26 mouse cellular contexts compared by ENCODE assay signal in genomic region chr10:128225538-128225937, GRCm38 (mm10). TPM values are rescaled to one million over a fixed set of nuclear protein-coding genes. Genes with fewer than 3 reads are reported as not detected.
DNase-seq lines count a peak whose midpoint lies in the region; ATAC-seq and TF ChIP-seq lines count a peak whose summit lies in the region.
"Had no signal": no experiment of that assay in that cellular context is flagged by ENCODE, and none has a peak within 500 bp of the region (broad histone marks: within the 10 kb centered on the region; RNA-seq: fewer than 3 reads in every experiment).

Mip (plus strand) TSS chr10:128225838.

- no peak for ATAC-seq in forebrain, embryonic 12.5 days (ENCODE audit: low FRiP score)
- ATAC-seq in forebrain, postnatal 0 days = no peak
- ATAC-seq in midbrain, embryonic 14.5 days (ENCODE audit: low FRiP score, low TSS enrichment) = no peak
- no peak for ATAC-seq in embryonic facial prominence, embryonic 13.5 days (ENCODE audit: insufficient number of reproducible peaks, insufficient read depth, low FRiP score, low TSS enrichment, low read depth)
- ATAC-seq in limb, embryonic 15.5 days (ENCODE audit: insufficient number of reproducible peaks, low FRiP score, low TSS enrichment, low read depth) = no peak
- ATAC-seq in erythroblast, adult 5-6 weeks (replicated peaks; ENCODE audit: low FRiP score, poor library complexity, severe bottlenecking) = no peak
- ATAC-seq: forebrain, embryonic 14.5 days had no signal

- H3K27ac ChIP-seq in forebrain, embryonic 12.5 days = 0 out of 2 replicates have a peak within 1 kb of the TSS, but pooled peaks have one; percentile 0
- H3K27ac ChIP-seq in forebrain, postnatal 0 days (ENCODE audit: low read depth, low read length) = no peak within 1 kb of the TSS
- H3K27ac ChIP-seq in midbrain, embryonic 10.5 days (replicated peaks) = peak within 1 kb of the TSS; percentile 57
- no peak within 1 kb of the TSS for H3K27ac ChIP-seq in midbrain, embryonic 14.5 days (replicated peaks; ENCODE audit: low read depth, low read length)
- H3K27ac ChIP-seq in embryonic facial prominence, embryonic 13.5 days = peak within 1 kb of the TSS; percentile 74
- H3K27ac ChIP-seq in limb, embryonic 15.5 days = peak within 1 kb of the TSS; percentile 57
- H3K27ac ChIP-seq: hindbrain, embryonic 13.5 days; left cerebral cortex, adult 2 months; neural tube, embryonic 13.5 days had no signal

- H3K4me2 ChIP-seq in forebrain, embryonic 12.5 days = no peak within 1 kb of the TSS
- H3K4me2 ChIP-seq in forebrain, postnatal 0 days (ENCODE audit: low read depth) = no peak within 1 kb of the TSS
- no peak within 1 kb of the TSS for H3K4me2 ChIP-seq in midbrain, embryonic 14.5 days (ENCODE audit: low read length)
- H3K4me2 ChIP-seq in embryonic facial prominence, embryonic 13.5 days = no peak within 1 kb of the TSS
- no peak within 1 kb of the TSS for H3K4me2 ChIP-seq in limb, embryonic 15.5 days
- H3K4me2 ChIP-seq: hindbrain, embryonic 13.5 days; neural tube, embryonic 13.5 days had no signal

- no peaks in the 10 kb centered on the region for H3K9me3 ChIP-seq in forebrain, embryonic 12.5 days
- no peaks in the 10 kb centered on the region for H3K9me3 ChIP-seq in forebrain, postnatal 0 days (ENCODE audit: low read length)
- no peaks in the 10 kb centered on the region for H3K9me3 ChIP-seq in midbrain, embryonic 10.5 days (replicated peaks)
- H3K9me3 ChIP-seq in midbrain, embryonic 14.5 days (ENCODE audit: control insufficient read depth, low read length) = no peaks in the 10 kb centered on the region
- no peaks in the 10 kb centered on the region for H3K9me3 ChIP-seq in embryonic facial prominence, embryonic 13.5 days
- H3K9me3 ChIP-seq in limb, embryonic 15.5 days = no peaks in the 10 kb centered on the region
- H3K9me3 ChIP-seq: hindbrain, embryonic 13.5 days; neural tube, embryonic 13.5 days had no signal

- H3K4me1 ChIP-seq in forebrain, embryonic 12.5 days = peaks cover 16% of the 10 kb centered on the region
- H3K4me1 ChIP-seq in forebrain, postnatal 0 days (ENCODE audit: insufficient read depth) = no peaks in the 10 kb centered on the region
- peaks cover 30% of the 10 kb centered on the region for H3K4me1 ChIP-seq in midbrain, embryonic 10.5 days
- no peaks in the 10 kb centered on the region for H3K4me1 ChIP-seq in midbrain, embryonic 14.5 days (ENCODE audit: control insufficient read depth, insufficient read depth, low read length)
- H3K4me1 ChIP-seq in embryonic facial prominence, embryonic 13.5 days = peaks cover 26% of the 10 kb centered on the region
- peaks cover 15% of the 10 kb centered on the region; the same call in 1 of the 2 replicates for H3K4me1 ChIP-seq in limb, embryonic 15.5 days
- H3K4me1 ChIP-seq: hindbrain, embryonic 13.5 days; neural tube, embryonic 13.5 days had no signal

- TF ChIP-seq CTCF in forebrain, postnatal 0 days (IDR thresholded peaks at IDR 0.05; ENCODE audit: low read depth) = no peak

- H3K27me3 ChIP-seq in forebrain, embryonic 12.5 days = peaks cover 6% of the 10 kb centered on the region
- no peaks in the 10 kb centered on the region for H3K27me3 ChIP-seq in forebrain, postnatal 0 days (ENCODE audit: insufficient read depth, low read length)
- H3K27me3 ChIP-seq in midbrain, embryonic 10.5 days (ENCODE audit: low read depth, poor library complexity, severe bottlenecking) = no peaks in the 10 kb centered on the region
- no peaks in the 10 kb centered on the region for H3K27me3 ChIP-seq in midbrain, embryonic 14.5 days (ENCODE audit: control insufficient read depth, insufficient read depth, low read length)
- H3K27me3 ChIP-seq in embryonic facial prominence, embryonic 13.5 days = no peaks in the 10 kb centered on the region
- no peaks in the 10 kb centered on the region for H3K27me3 ChIP-seq in limb, embryonic 15.5 days
- H3K27me3 ChIP-seq: hindbrain, embryonic 13.5 days; neural tube, embryonic 13.5 days had no signal

- H3K9ac ChIP-seq in forebrain, embryonic 12.5 days = no peak within 1 kb of the TSS; the same call in 1 of the 2 replicates
- no peak within 1 kb of the TSS for H3K9ac ChIP-seq in forebrain, postnatal 0 days
- no peak within 1 kb of the TSS; the same call in 1 of the 2 replicates for H3K9ac ChIP-seq in midbrain, embryonic 14.5 days (replicated peaks; ENCODE audit: low read length)
- peak within 1 kb of the TSS; percentile 36; the same call in 1 of the 2 replicates for H3K9ac ChIP-seq in embryonic facial prominence, embryonic 13.5 days
- no peak within 1 kb of the TSS for H3K9ac ChIP-seq in limb, embryonic 15.5 days
- H3K9ac ChIP-seq: hindbrain, embryonic 13.5 days; neural tube, embryonic 13.5 days had no signal

- no peak for DNase-seq in forebrain, postnatal 0 days
- no peak for DNase-seq in midbrain, embryonic 10.5 days (ENCODE audit: low spot score)
- DNase-seq in midbrain, embryonic 14.5 days = no peak
- no peak for DNase-seq in left cerebral cortex, adult 11 months (ENCODE audit: low spot score)
- DNase-seq: cerebellum, adult 2 months; cerebellum, postnatal 36 days; gastrocnemius, postnatal 36 days; kidney, adult 8-10 months; kidney, postnatal 14 days; left cerebral cortex, postnatal 4 days; lung, adult 18-20 months; lung, postnatal 36 days; spleen, adult 18-20 months had no signal

- H3K4me3 ChIP-seq in forebrain, embryonic 12.5 days (replicated peaks) = no peak within 1 kb of the TSS
- no peak within 1 kb of the TSS for H3K4me3 ChIP-seq in forebrain, postnatal 0 days (ENCODE audit: low read depth, low read length)
- no peak within 1 kb of the TSS for H3K4me3 ChIP-seq in midbrain, embryonic 10.5 days
- H3K4me3 ChIP-seq in midbrain, embryonic 14.5 days (replicated peaks; ENCODE audit: low read depth, low read length) = no peak within 1 kb of the TSS
- H3K4me3 ChIP-seq in embryonic facial prominence, embryonic 13.5 days = no peak within 1 kb of the TSS
- no peak within 1 kb of the TSS for H3K4me3 ChIP-seq in limb, embryonic 15.5 days
- H3K4me3 ChIP-seq: hindbrain, embryonic 13.5 days; left cerebral cortex, adult 2 months; neural tube, embryonic 13.5 days had no signal

- H3K36me3 ChIP-seq in forebrain, embryonic 12.5 days (replicated peaks) = no peaks in the 10 kb centered on the region
- H3K36me3 ChIP-seq in forebrain, postnatal 0 days (ENCODE audit: insufficient read depth) = no peaks in the 10 kb centered on the region
- no peaks in the 10 kb centered on the region for H3K36me3 ChIP-seq in midbrain, embryonic 10.5 days
- H3K36me3 ChIP-seq in midbrain, embryonic 14.5 days (ENCODE audit: control insufficient read depth, insufficient read depth, low read length) = no peaks in the 10 kb centered on the region
- H3K36me3 ChIP-seq in embryonic facial prominence, embryonic 13.5 days = no peaks in the 10 kb centered on the region
- H3K36me3 ChIP-seq in limb, embryonic 15.5 days = no peaks in the 10 kb centered on the region
- H3K36me3 ChIP-seq: hindbrain, embryonic 13.5 days; neural tube, embryonic 13.5 days had no signal

- 27% methylated on average over 4 of the region's 4 CpGs for WGBS in forebrain, embryonic 12.5 days
- WGBS in forebrain, postnatal 0 days = 19% methylated on average over 4 of the region's 4 CpGs
- WGBS in midbrain, embryonic 10.5 days = 30% methylated on average over 4 of the region's 4 CpGs
- WGBS in midbrain, embryonic 14.5 days = 31% methylated on average over 4 of the region's 4 CpGs
- WGBS in embryonic facial prominence, embryonic 13.5 days = 48% methylated on average over 4 of the region's 4 CpGs
- 50% methylated on average over 4 of the region's 4 CpGs for WGBS in limb, embryonic 15.5 days

RNA-seq across cellular contexts. Expression of gene Mip, which starts in this region (rescaled TPM):
- polyA plus RNA-seq in forebrain, embryonic 12.5 days (2016; fragmentation: Nextera tagmentation; extraction: Ambion mirVana) = 0.18 and 0.42 TPM in 2 replicates
- 0.05 TPM in 1 of 2 replicates, not detected in the other for total RNA-seq in forebrain, postnatal 0 days (2014; rRNA removed)
- not detected in 2 replicates for polyA plus RNA-seq in forebrain, postnatal 0 days (2015; fragmentation: Nextera tagmentation; extraction: Ambion mirVana)
- 0.21 TPM in 1 of 2 replicates, not detected in the other for polyA plus RNA-seq in midbrain, embryonic 10.5 days (2016; fragmentation: Nextera tagmentation; extraction: Ambion mirVana)
- 0.12 and 0.17 TPM in 2 replicates for polyA plus RNA-seq in midbrain, embryonic 14.5 days (2014; fragmentation: Nextera tagmentation; extraction: Ambion mirVana)
- polyA plus RNA-seq in embryonic facial prominence, embryonic 13.5 days (2015; fragmentation: Nextera tagmentation; extraction: Ambion mirVana) = 0.14 and 0.51 TPM in 2 replicates
- polyA plus RNA-seq in limb, embryonic 15.5 days (2015; fragmentation: Nextera tagmentation; extraction: Ambion mirVana) = 0.12 and 0.26 TPM in 2 replicates
- total RNA-seq in erythroblast, adult 5-6 weeks (2015; ENCODE audit: low replicate concordance) = not detected in 2 replicates
- total RNA-seq in erythroblast, adult 5-6 weeks (2017; ENCODE audit: low replicate concordance) = 0.84 and 0.85 TPM in 2 replicates
- total RNA-seq: adrenal gland, postnatal 4 days; gastrocnemius, postnatal 36 days; heart, adult 8-10 months; left cerebral cortex, adult 2 months; left cerebral cortex, postnatal 4 days; monocyte, adult 5-6 weeks had no signal
- polyA plus RNA-seq: cerebellum, adult 2 months; heart, postnatal 0 days; intestine, embryonic 14.5 days; neural tube, embryonic 13.5 days had no signal

Comparison
In these comparisons a context has a peak if more than half of its experiments do, and no peak if none do; other contexts are left out.
1. H3K27ac ChIP-seq: peak in forebrain, embryonic 12.5 days (single experiment), midbrain, embryonic 10.5 days (single experiment), embryonic facial prominence, embryonic 13.5 days (single experiment) and limb, embryonic 15.5 days (single experiment); none in forebrain, postnatal 0 days (single experiment) and midbrain, embryonic 14.5 days (single experiment).